Mouse (Mus musculus) forebrain, postnatal 0 days (tissue): ENCODE data around the gene Ptpn9. TPM values are rescaled to one million over a fixed set of nuclear protein-coding genes. Genes with fewer than 3 reads are reported as not detected.
A peak's percentile ranks its signal among the peaks of the same experiment; 100 is the strongest.
"Not testable (repeated sequence)": the region's sequence is repeated elsewhere in the genome, so short reads cannot be mapped to it uniquely, and the experiment has no call there.

Experiments used
- ATAC-seq: fragments of 200-750 bp; cut with Nextera tagmentation; 2 replicates; pipeline ENCODE4 v1.8.0; 2017; ENCODE audit warnings: mild to moderate bottlenecking, moderate library complexity
- DNase-seq: peaks from one replicate; pipeline ENCODE4 v3.0.0-alpha.2; 2015
- H3K27ac ChIP-seq: fragments of 300-500 bp; sonication (generic); 2 replicates; pipeline ENCODE4 v1.5.1; 2014; ENCODE audit warnings: low read depth, mild to moderate bottlenecking, antibody characterized with exemption, low read length, moderate library complexity, mixed read lengths
- H3K27me3 ChIP-seq: fragments of 300-500 bp; sonication (generic); 2 replicates; pipeline ENCODE4 v1.6.1; 2014; ENCODE audit warnings: mild to moderate bottlenecking, low read length, mixed read lengths; ENCODE audit not compliant: insufficient read depth
- H3K36me3 ChIP-seq: fragments of 300-500 bp; sonication (generic); 2 replicates; pipeline ENCODE4 v1.6.1; 2014; ENCODE audit warnings: mild to moderate bottlenecking, moderate library complexity; ENCODE audit not compliant: insufficient read depth
- H3K4me1 ChIP-seq: fragments of 300-500 bp; sonication (generic); 2 replicates; pipeline ENCODE4 v1.6.1; 2014; ENCODE audit warnings: antibody characterized with exemption; ENCODE audit not compliant: insufficient read depth
- H3K4me2 ChIP-seq: fragments of 300-500 bp; sonication (generic); 2 replicates; pipeline ENCODE4 v1.6.1; 2014; ENCODE audit warnings: low read depth, mild to moderate bottlenecking, moderate library complexity
- H3K4me3 ChIP-seq: fragments of 300-500 bp; sonication (generic); 2 replicates; pipeline ENCODE4 v1.5.1; 2014; ENCODE audit warnings: low read depth, low read length, mixed read lengths
- H3K9ac ChIP-seq: fragments of 300-500 bp; sonication (generic); 2 replicates; pipeline ENCODE4 v1.6.1; 2014; ENCODE audit warnings: mild to moderate bottlenecking
- H3K9me3 ChIP-seq: fragments of 300-500 bp; sonication (generic); 2 replicates; pipeline ENCODE4 v1.6.1; 2016; ENCODE audit warnings: low read length
- CTCF ChIP-seq: sonication (generic); IDR thresholded peaks from 2 replicates; pipeline ENCODE4 v1.5.1; 2016; ENCODE audit warnings: antibody characterized with exemption, control low read depth, low read depth
- WGBS: fragments of 180-500 bp; shearing (Covaris S2); extraction: QIAGEN DNeasy Blood & Tissue Kit; methylation state at CpG from one replicate; pipeline ENCODE4 v1.1.7; 2014; 5-methylcytosine and 5-hydroxymethylcytosine counted together
- polyA plus RNA-seq: library from polyadenylated mRNA; unstranded; fragments of >200 nt; fragmentation: Nextera tagmentation; extraction: Ambion mirVana; gene quantifications from 2 replicates; pipeline ENCODE4 v1.2.1, GENCODE M21; 2015
- total RNA-seq: library from RNA; depleted of rRNA; stranded (reverse); fragments of >200 nt; gene quantifications from 2 replicates; pipeline ENCODE4 v1.2.3, GENCODE M21; 2014; rRNA removed

The Ptpn9 gene
- total RNA-seq, result 38.3 and 51.5 TPM in 2 replicates
- 16.2 and 21.3 TPM in 2 replicates for polyA plus RNA-seq

- peak within 1 kb of the TSS; percentile 95 for H3K9ac ChIP-seq
- TF ChIP-seq CTCF, result peak; percentile 72
- peak within 1 kb of the TSS; percentile 73 for H3K4me2 ChIP-seq
- peak within 1 kb of the TSS; percentile 94 for H3K27ac ChIP-seq
- H3K9me3 ChIP-seq, result no peaks in the 10 kb centered on the region
- peaks cover 11% of the 10 kb centered on the region for H3K4me1 ChIP-seq
- peak within 1 kb of the TSS; percentile 93 for H3K4me3 ChIP-seq
- DNase-seq (peak; percentile 89), ATAC-seq (peak; percentile 93)
- H3K27me3 ChIP-seq, result no peaks in the 10 kb centered on the region
- no peaks in the 10 kb centered on the region for H3K36me3 ChIP-seq
- WGBS, result 2% methylated on average over 61 of the region's 62 CpGs
Measured at GRCm38 (mm10) chr9:56994286-56995197, at the start of gene Ptpn9. Gene Ptpn9, plus strand, starts transcription at chr9:56994923.

GRCm38 (mm10) chr9:56947481-56947880 is 47.2 kb upstream of the Ptpn9 start:
- not testable (repeated sequence) for H3K9me3 ChIP-seq, ATAC-seq, H3K9ac ChIP-seq, H3K27me3 ChIP-seq, H3K4me1 ChIP-seq, H3K36me3 ChIP-seq, H3K4me3 ChIP-seq, H3K27ac ChIP-seq, H3K4me2 ChIP-seq
- WGBS, result 23% methylated on average over 3 of the region's 3 CpGs
- peak; percentile 78 for TF ChIP-seq CTCF
- peak; percentile 60 for DNase-seq

- not testable (repeated sequence) for DNase-seq, H3K4me1 ChIP-seq, H3K9ac ChIP-seq, H3K9me3 ChIP-seq, H3K4me2 ChIP-seq, H3K27ac ChIP-seq, H3K36me3 ChIP-seq, ATAC-seq, H3K27me3 ChIP-seq, H3K4me3 ChIP-seq
- 95% methylated on average over 5 of the region's 5 CpGs for WGBS
Measured at GRCm38 (mm10) chr9:56948699-56949098, 46.0 kb upstream of the Ptpn9 start.

- peak overlapping the region; percentile 76 for H3K4me2 ChIP-seq
Measured at GRCm38 (mm10) chr9:56949767-56950166, 45.0 kb upstream of the Ptpn9 start.

GRCm38 (mm10) chr9:56950414-56951400 is 44.0 kb upstream of the Ptpn9 start, which contains the start of gene Snupn:
Gene Snupn, plus strand, starts transcription at chr9:56950878.
- Histone ChIP-seq H3K27ac (peak within 1 kb of the TSS; percentile 85), H3K4me2 (peak within 1 kb of the TSS; percentile 76), H3K4me3 (peak within 1 kb of the TSS; percentile 52), H3K27me3 (no peaks in the 10 kb centered on the region), H3K9me3 (no peaks in the 10 kb centered on the region), H3K9ac (peak within 1 kb of the TSS; percentile 56), H3K36me3 (0 out of 2 replicates have a peak, but pooled peaks cover under 1% of the 10 kb centered on the region), H3K4me1 (peaks cover 3% of the 10 kb centered on the region; the same call in 1 of the 2 replicates)
- ATAC-seq (peak; percentile 100), DNase-seq (peak; percentile 98)
- no peak for TF ChIP-seq CTCF
- 1% methylated on average over 50 of the region's 50 CpGs for WGBS

More at GRCm38 (mm10) chr9:56949767-56950166, 45.0 kb upstream of the Ptpn9 start:
- H3K27ac ChIP-seq, result no peak overlapping the region
- 35% methylated on average over 13 of the region's 13 CpGs for WGBS
- peak overlapping the region; percentile 31; the same call in 1 of the 2 replicates for H3K9ac ChIP-seq
- ATAC-seq (no peak), DNase-seq (peak; percentile 9)
- H3K27me3 ChIP-seq, result no peaks in the 10 kb centered on the region
- TF ChIP-seq CTCF, result no peak
- H3K36me3 ChIP-seq, result no peaks in the 10 kb centered on the region
- H3K4me3 ChIP-seq, result peak overlapping the region; percentile 24
- peaks cover 3% of the 10 kb centered on the region; the same call in 1 of the 2 replicates for H3K4me1 ChIP-seq
- no peaks in the 10 kb centered on the region for H3K9me3 ChIP-seq

GRCm38 (mm10) chr9:56953562-56953961 is 41.2 kb upstream of the Ptpn9 start:
- no peak for TF ChIP-seq CTCF
- DNase-seq, result no peak
- no peaks in the 10 kb centered on the region for H3K27me3 ChIP-seq
- no peak overlapping the region for H3K9ac ChIP-seq
- peaks cover 3% of the 10 kb centered on the region; the same call in 1 of the 2 replicates for H3K4me1 ChIP-seq
- no peak overlapping the region for H3K4me3 ChIP-seq
- H3K27ac ChIP-seq, result no peak overlapping the region
- 97% methylated on average over 1 of the region's 1 CpGs for WGBS
- no peak overlapping the region for H3K4me2 ChIP-seq
- no peaks in the 10 kb centered on the region for H3K9me3 ChIP-seq
- no peak for ATAC-seq
- 0 out of 2 replicates have a peak, but pooled peaks cover 3% of the 10 kb centered on the region for H3K36me3 ChIP-seq
